Mouse (Mus musculus) MEL (cell line): Measurements from ENCODE around the gene Atg4b. TPM values are rescaled to one million over a fixed set of nuclear protein-coding genes. Genes with fewer than 3 reads are reported as not detected.

ENCODE experiments used
- DNase-seq: peaks from one replicate; pipeline ENCODE4 v3.0.0; 2011; ENCODE audit warnings: low read depth, low spot score
- H3K27ac ChIP-seq: 2 replicates; pipeline ENCODE4 v1.5.1; 2012; ENCODE audit warnings: low read depth, mild to moderate bottlenecking, control low read depth, low read length, moderate library complexity; ENCODE audit not compliant: control insufficient read depth
- H3K27me3 ChIP-seq, 2 experiments: fragments of 150-350 bp in 1 of 2; sonication (generic) in 1 of 2; 2 replicates each; pipeline ENCODE4 v1.6.1; 2012; ENCODE audit warnings: low read length in 2 of 2, mild to moderate bottlenecking in 2 of 2, improper control_type of control experiment in 1 of 2, moderate library complexity in 1 of 2; ENCODE audit not compliant: insufficient read depth in 2 of 2, control insufficient read depth in 1 of 2
- H3K36me3 ChIP-seq, 2 experiments: 2 replicates each; pipeline ENCODE4 v1.6.1; 2012 to 2014; ENCODE audit warnings: low read length in 2 of 2, improper control_type of control experiment in 1 of 2, inconsistent platforms in 1 of 2, mild to moderate bottlenecking in 1 of 2; ENCODE audit not compliant: insufficient read depth in 2 of 2, control insufficient read depth in 1 of 2
- H3K4me1 ChIP-seq, 2 experiments: fragments of 150-350 bp in 1 of 2; sonication (generic) in 1 of 2; 2 replicates each; pipeline ENCODE4 v1.6.1; 2012; ENCODE audit warnings: low read length in 2 of 2, improper control_type of control experiment in 1 of 2, mild to moderate bottlenecking in 1 of 2; ENCODE audit not compliant: insufficient read depth in 2 of 2, control insufficient read depth in 1 of 2
- H3K4me3 ChIP-seq, 2 experiments: fragments of 150-350 bp in 1 of 2; sonication (generic) in 1 of 2; 2 replicates each; pipeline ENCODE4 v1.5.1; 2012; ENCODE audit warnings: low read depth in 2 of 2, low read length in 2 of 2, mild to moderate bottlenecking in 2 of 2, moderate library complexity in 2 of 2, control low read depth in 1 of 2, improper control_type of control experiment in 1 of 2; ENCODE audit not compliant: control insufficient read depth in 1 of 2, insufficient read depth in 1 of 2
- H3K79me2 ChIP-seq: 2 replicates; pipeline ENCODE4 v1.6.1; 2012; ENCODE audit warnings: mild to moderate bottlenecking, low read length, moderate library complexity; ENCODE audit not compliant: control insufficient read depth, poor library complexity, insufficient read depth
- H3K9ac ChIP-seq: 2 replicates; pipeline ENCODE4 v1.6.1; 2012; ENCODE audit warnings: low read depth, mild to moderate bottlenecking, control low read depth, low read length, moderate library complexity; ENCODE audit not compliant: control insufficient read depth, poor library complexity, severe bottlenecking
- H3K9me3 ChIP-seq: fragments of 150-350 bp; sonication (generic); replicated peaks from 2 replicates; pipeline ENCODE4 v1.6.1; 2012; ENCODE audit warnings: mild to moderate bottlenecking, low read length, improper control_type of control experiment, moderate library complexity; ENCODE audit not compliant: insufficient read depth
- CHD1 ChIP-seq: IDR thresholded peaks from 2 replicates; pipeline ENCODE4 v1.6.1; 2012; ENCODE audit warnings: low read depth, mild to moderate bottlenecking, inconsistent platforms, low read length, improper control_type of control experiment
- CHD2 ChIP-seq: IDR thresholded peaks from 2 replicates; pipeline ENCODE4 v1.6.1; 2011; ENCODE audit warnings: low read length, improper control_type of control experiment
- CTCF ChIP-seq, 3 experiments: IDR thresholded peaks in 2 of 3; conservative IDR thresholded peaks in 1 of 3; 2 replicates each; pipeline ENCODE4 v1.5.1; 2011 to 2012; ENCODE audit warnings: low read length in 3 of 3, low read depth in 2 of 3, mild to moderate bottlenecking in 2 of 3, improper control_type of control experiment in 1 of 3, inconsistent platforms in 1 of 3, mixed read lengths in 1 of 3, moderate library complexity in 1 of 3; ENCODE audit not compliant: control insufficient read depth in 1 of 3, insufficient read depth in 1 of 3, poor library complexity in 1 of 3, severe bottlenecking in 1 of 3
- E2F4 ChIP-seq: IDR thresholded peaks from 2 replicates; pipeline ENCODE4 v1.6.1; 2011; ENCODE audit warnings: low read depth, low read length, improper control_type of control experiment, borderline replicate concordance
- ETS1 ChIP-seq: IDR thresholded peaks from 2 replicates; pipeline ENCODE4 v1.6.1; 2012; ENCODE audit warnings: low read depth, mild to moderate bottlenecking, inconsistent platforms, low read length, improper control_type of control experiment, moderate library complexity
- GABPA ChIP-seq: IDR thresholded peaks from 2 replicates; pipeline ENCODE4 v1.6.1; 2012; ENCODE audit warnings: low read depth, mild to moderate bottlenecking, inconsistent platforms, low read length, improper control_type of control experiment, moderate library complexity
- KAT2A ChIP-seq: conservative IDR thresholded peaks from 2 replicates; pipeline ENCODE4 v1.6.1; 2012; ENCODE audit warnings: low read depth, low read length, improper control_type of control experiment, inconsistent platforms
- MEF2A ChIP-seq: IDR thresholded peaks from 2 replicates; pipeline ENCODE4 v1.6.1; 2014; ENCODE audit warnings: low read depth, mild to moderate bottlenecking, inconsistent platforms, low read length, improper control_type of control experiment; ENCODE audit not compliant: poor library complexity, insufficient replicate concordance, severe bottlenecking; ENCODE audit errors: extremely low read depth
- MXI1 ChIP-seq: IDR thresholded peaks from 2 replicates; pipeline ENCODE4 v1.6.1; 2011; ENCODE audit warnings: mild to moderate bottlenecking, low read depth, low read length, improper control_type of control experiment
- MYB ChIP-seq: IDR thresholded peaks from 2 replicates; pipeline ENCODE4 v1.6.1; 2011; ENCODE audit warnings: mild to moderate bottlenecking, low read depth, low read length, improper control_type of control experiment
- NELFE ChIP-seq: IDR thresholded peaks from 2 replicates; pipeline ENCODE4 v1.6.1; 2011; ENCODE audit warnings: low read depth, low read length, improper control_type of control experiment
- NRF1 ChIP-seq: IDR thresholded peaks from 2 replicates; pipeline ENCODE4 v1.6.1; 2014; ENCODE audit warnings: low read depth, mild to moderate bottlenecking, inconsistent platforms, low read length, improper control_type of control experiment, moderate library complexity; ENCODE audit not compliant: poor library complexity, insufficient read depth, severe bottlenecking
- POLR2A ChIP-seq, 2 experiments: IDR thresholded peaks; 2 replicates each; pipeline ENCODE4 v1.6.1; 2011 to 2012; ENCODE audit warnings: low read length in 2 of 2, mild to moderate bottlenecking in 2 of 2, control low read depth in 1 of 2, improper control_type of control experiment in 1 of 2, low read depth in 1 of 2, moderate library complexity in 1 of 2; ENCODE audit not compliant: control insufficient read depth in 1 of 2, insufficient read depth in 1 of 2, poor library complexity in 1 of 2
- POLR2AphosphoS2 ChIP-seq: IDR thresholded peaks from 2 replicates; pipeline ENCODE4 v1.6.1; 2011; ENCODE audit warnings: low read length, improper control_type of control experiment
- POLR2AphosphoS5 ChIP-seq: IDR thresholded peaks from 2 replicates; pipeline ENCODE4 v1.6.1; 2012; ENCODE audit warnings: low read depth, borderline replicate concordance, mild to moderate bottlenecking, inconsistent platforms, low read length, moderate library complexity, mixed read lengths
- RCOR1 ChIP-seq: IDR thresholded peaks from 2 replicates; pipeline ENCODE4 v1.6.1; 2012; ENCODE audit warnings: low read depth, mild to moderate bottlenecking, inconsistent platforms, low read length, improper control_type of control experiment
- TAL1 ChIP-seq: IDR thresholded peaks from 2 replicates; pipeline ENCODE4 v1.6.1; 2012; ENCODE audit warnings: mild to moderate bottlenecking, inconsistent platforms, low read length, moderate library complexity, mixed read lengths
- TBP ChIP-seq: IDR thresholded peaks from 2 replicates; pipeline ENCODE4 v1.8.0; 2011; ENCODE audit warnings: low read depth, low read length, improper control_type of control experiment
- TCF12 ChIP-seq: IDR thresholded peaks from 2 replicates; pipeline ENCODE4 v1.6.1; 2014; ENCODE audit warnings: low read depth, mild to moderate bottlenecking, inconsistent platforms, low read length, improper control_type of control experiment, moderate library complexity
- ZC3H11A ChIP-seq: IDR thresholded peaks from 2 replicates; pipeline ENCODE4 v1.6.1; 2012; ENCODE audit warnings: low read depth, mild to moderate bottlenecking, inconsistent platforms, low read length, improper control_type of control experiment
- ZNF384 ChIP-seq: IDR thresholded peaks from 2 replicates; pipeline ENCODE4 v1.6.1; 2012; ENCODE audit warnings: low read depth, mild to moderate bottlenecking, inconsistent platforms, low read length, improper control_type of control experiment
- polyA plus RNA-seq, 2 experiments: library from polyadenylated mRNA; stranded (reverse) in 1 of 2; unstranded in 1 of 2; fragments of >175 nt in 1 of 2; fragments of >200 nt in 1 of 2; gene quantifications; 2 replicates each; pipeline versions ENCODE4 v1.2.1 to v1.2.4; 2012; ENCODE audit warnings: low replicate concordance in 2 of 2, low read depth in 1 of 2; ENCODE audit not compliant: insufficient read length in 2 of 2, insufficient read depth in 1 of 2, missing spikeins in 1 of 2
- total RNA-seq: library from RNA; depleted of rRNA; stranded (reverse); fragments of 300-350 nt; gene quantifications from 2 replicates; pipeline ENCODE4 v1.2.3, GENCODE M21; 2012

Gene Atg4b
- total and polyA plus RNA-seq, 3 experiments = 57.9 to 121 TPM; not detected in 1

GRCm38 (mm10) chr1:93716166-93716565 lies 35.1 kb upstream of the Atg4b start:
- Histone ChIP-seq H3K79me2 (no peaks in the 10 kb centered on the region), H3K4me1 (no peaks in the 10 kb centered on the region), H3K27me3 (no peaks in the 10 kb centered on the region), H3K27ac (no peak overlapping the region), H3K9me3 (no peaks in the 10 kb centered on the region), H3K9ac (no peak overlapping the region), H3K36me3 (peaks cover 0 to 4% of the 10 kb centered on the region in 2 experiments; a peak in 2 of 4 replicates), H3K4me3 (no peak overlapping the region)
- no peak for TF ChIP-seq TBP
- TF ChIP-seq CTCF (IDR thresholded peaks at IDR 0.05 in 2 of 3, conservative IDR thresholded peaks at IDR 0.05 in 1 of 3; ENCODE audit: control insufficient read depth in 1 of 3, insufficient read depth in 1 of 3, low read depth in 2 of 3, low read length in 3 of 3, poor library complexity in 1 of 3, severe bottlenecking in 1 of 3) = no peak
- TF ChIP-seq CHD2 = no peak
- TF ChIP-seq GABPA = no peak
- no peak for TF ChIP-seq POLR2AphosphoS2
- TF ChIP-seq E2F4 = no peak
- TF ChIP-seq ZC3H11A = no peak
- TF ChIP-seq MEF2A = no peak
- no peak for TF ChIP-seq TAL1
- TF ChIP-seq TCF12 = no peak
- no peak for TF ChIP-seq NELFE
- DNase-seq = no peak

GRCm38 (mm10) chr1:93721557-93721956 lies 29.7 kb upstream of the Atg4b start:
- TF ChIP-seq CHD1 (no peak), POLR2A (IDR thresholded peaks at IDR 0.05; ENCODE audit: control insufficient read depth in 1 of 2, insufficient read depth in 1 of 2, low read depth in 1 of 2, low read length in 2 of 2, poor library complexity in 1 of 2) (no peak), MYB (no peak), ETS1 (no peak)
- H3K4me1 ChIP-seq = no peaks in the 10 kb centered on the region
- H3K79me2 ChIP-seq = no peaks in the 10 kb centered on the region
- peaks cover 0 to 2% of the 10 kb centered on the region in 2 experiments; a peak in 2 of 4 replicates for H3K36me3 ChIP-seq
- no peak for DNase-seq
- no peaks in the 10 kb centered on the region for H3K27me3 ChIP-seq
- no peak overlapping the region for H3K9ac ChIP-seq
- no peak overlapping the region for H3K4me3 ChIP-seq
- H3K27ac ChIP-seq = no peak overlapping the region
- no peaks in the 10 kb centered on the region for H3K9me3 ChIP-seq

- Histone ChIP-seq H3K79me2 (no peaks in the 10 kb centered on the region), H3K9me3 (no peaks in the 10 kb centered on the region), H3K9ac (no peak overlapping the region), H3K4me1 (no peaks in the 10 kb centered on the region), H3K36me3 (peaks cover 0 to 4% of the 10 kb centered on the region in 2 experiments; a peak in 2 of 4 replicates), H3K4me3 (no peak overlapping the region), H3K27me3 (no peaks in the 10 kb centered on the region), H3K27ac (no peak overlapping the region)
- no peak for TF ChIP-seq GABPA
- TF ChIP-seq ZNF384 = no peak
- no peak for TF ChIP-seq CHD1
- TF ChIP-seq MXI1 = no peak
- TF ChIP-seq POLR2A (IDR thresholded peaks at IDR 0.05; ENCODE audit: control insufficient read depth in 1 of 2, insufficient read depth in 1 of 2, low read depth in 1 of 2, low read length in 2 of 2, poor library complexity in 1 of 2) = no peak
- TF ChIP-seq POLR2AphosphoS5 = no peak
- TF ChIP-seq CTCF (IDR thresholded peaks at IDR 0.05 in 2 of 3, conservative IDR thresholded peaks at IDR 0.05 in 1 of 3; ENCODE audit: control insufficient read depth in 1 of 3, insufficient read depth in 1 of 3, low read depth in 2 of 3, low read length in 3 of 3, poor library complexity in 1 of 3, severe bottlenecking in 1 of 3) = no peak
- TF ChIP-seq RCOR1 = no peak
- TF ChIP-seq KAT2A = no peak
- TF ChIP-seq TBP = no peak
- no peak for TF ChIP-seq NRF1
- no peak for DNase-seq
These were observed 26.7 kb upstream of the Atg4b start for GRCm38 (mm10) chr1:93724623-93725022.
